Mouse (Mus musculus): ENCODE data around the gene Dusp10.
A peak's percentile ranks its signal among the peaks of the same experiment; 100 is the strongest.

Gene Dusp10

GRCm38 (mm10) chr1:184030070-184030802 is 17.1 kb downstream of the Dusp10 start:
- no peak for DNase-seq (ENCODE audit: low spot score)

DNA sequence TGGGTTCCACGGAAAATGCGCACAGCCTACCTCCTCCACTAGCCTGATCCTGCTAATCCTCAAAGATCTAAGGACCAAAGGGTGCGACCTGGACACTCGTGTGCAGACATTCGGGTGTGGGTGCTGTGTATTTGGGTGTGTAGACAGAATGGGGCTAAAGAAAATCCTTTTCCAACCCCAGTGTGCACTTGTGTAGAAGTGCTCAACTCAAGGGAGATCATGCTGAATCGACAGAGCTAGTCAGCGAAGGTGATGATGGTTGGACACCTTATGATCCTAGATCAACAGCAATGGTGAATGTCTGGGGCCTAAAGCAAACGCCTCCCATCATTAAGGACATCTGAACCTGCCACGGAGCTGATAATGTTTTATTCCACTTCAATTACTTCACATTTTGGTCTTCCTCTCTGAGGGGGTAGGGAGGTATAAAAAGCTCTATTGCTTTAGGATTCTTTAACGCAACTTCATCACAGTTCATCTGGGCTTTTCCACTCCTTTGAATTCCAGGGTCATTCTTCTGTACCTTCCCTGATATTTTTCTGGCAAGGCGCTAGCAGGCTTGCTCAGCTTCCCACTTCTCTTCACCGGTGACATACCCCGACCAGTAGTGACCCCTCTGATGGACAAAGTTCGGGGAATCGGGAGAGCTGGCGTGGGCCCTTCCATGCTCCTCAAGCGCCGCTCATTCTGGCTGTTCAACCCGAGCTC is 19.7 kb downstream of the Dusp10 start:
- DNase-seq (ENCODE audit: low spot score), result no peak

GRCm38 (mm10) chr1:184033390-184034010 is 20.4 kb downstream of the Dusp10 start:
- DNase-seq (ENCODE audit: low spot score), result no peak

DNA sequence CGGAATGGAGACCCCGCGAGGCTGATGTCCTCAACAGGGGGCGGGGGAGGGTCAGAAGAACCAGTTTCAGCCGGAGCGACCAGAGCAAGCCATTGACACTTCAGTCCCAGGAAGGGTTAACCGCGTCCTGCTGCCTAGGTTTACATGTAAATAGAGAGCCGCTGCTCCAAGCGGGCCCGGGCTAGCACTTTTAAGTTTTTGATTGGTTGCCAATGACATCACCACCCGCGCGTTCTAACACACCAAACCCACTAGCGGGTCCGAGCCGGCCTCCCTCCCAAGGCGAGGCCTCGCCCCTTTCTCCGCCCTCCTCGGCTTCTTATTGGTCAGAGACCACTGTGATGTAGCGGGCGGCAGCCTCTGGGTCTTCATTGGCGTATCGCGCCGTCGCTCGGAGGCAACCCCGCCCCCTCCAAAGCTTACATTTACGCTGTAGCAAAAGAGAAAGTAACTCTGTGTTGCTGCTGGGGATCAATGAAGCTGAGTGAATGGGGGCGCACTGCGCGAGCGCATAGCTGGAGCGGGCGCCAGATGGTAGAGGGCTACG is 21.0 kb downstream of the Dusp10 start, which contains the start of gene 1700056E22Rik:
1700056E22Rik (minus strand) TSS at position 291 of the 547 bp plus-strand sequence.
- peak; percentile 95 for DNase-seq (ENCODE audit: low spot score)

GRCm38 (mm10) chr1:184034741-184035181 is 21.7 kb downstream of the Dusp10 start:
- no peak for DNase-seq (ENCODE audit: low spot score)

- DNase-seq (ENCODE audit: low spot score), result no peak
Observed at GRCm38 (mm10) chr1:184035346-184035903, 22.3 kb downstream of the Dusp10 start.

DNA sequence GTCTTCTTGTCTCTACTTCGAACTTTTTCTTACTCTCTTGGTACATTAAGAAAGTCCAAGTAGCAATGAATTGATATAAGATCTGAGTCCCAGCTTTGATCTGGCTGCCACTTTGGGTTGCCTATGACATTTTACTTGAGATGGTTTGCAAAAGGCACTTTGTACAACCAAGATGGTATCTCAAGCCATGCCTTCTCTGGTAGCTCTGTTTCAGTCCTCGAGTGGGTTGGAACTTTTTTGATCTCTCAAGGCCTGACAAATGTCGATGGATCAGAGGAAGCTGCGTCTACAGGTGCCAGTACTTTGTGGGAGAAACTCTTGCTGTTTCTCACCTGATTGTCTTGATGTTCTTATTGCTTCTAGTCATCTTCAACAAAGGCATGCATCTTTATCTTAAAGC is 24.7 kb downstream of the Dusp10 start:
- no peak for DNase-seq (ENCODE audit: low spot score)

DNA sequence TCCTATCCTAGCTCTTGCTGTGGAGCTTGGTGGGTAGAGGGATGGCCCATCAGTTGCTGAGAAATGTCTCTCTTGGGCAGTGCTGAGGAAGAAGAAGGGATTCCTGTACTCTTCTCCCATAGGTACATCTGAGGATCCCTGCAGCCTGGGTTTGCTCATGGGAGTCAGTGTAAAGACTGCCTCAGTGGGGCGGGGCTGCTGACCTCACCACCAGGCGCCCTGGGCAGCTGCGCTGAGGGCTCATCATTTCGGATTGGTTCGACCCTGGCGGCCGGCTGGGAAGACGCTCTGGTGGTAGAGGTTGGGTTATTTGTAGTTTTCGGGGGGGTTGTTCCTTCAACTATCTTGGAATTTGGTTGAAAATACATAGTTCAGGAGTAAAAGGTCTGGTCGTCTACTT is 26.2 kb downstream of the Dusp10 start:
- no peak for DNase-seq (ENCODE audit: low spot score)

DNA sequence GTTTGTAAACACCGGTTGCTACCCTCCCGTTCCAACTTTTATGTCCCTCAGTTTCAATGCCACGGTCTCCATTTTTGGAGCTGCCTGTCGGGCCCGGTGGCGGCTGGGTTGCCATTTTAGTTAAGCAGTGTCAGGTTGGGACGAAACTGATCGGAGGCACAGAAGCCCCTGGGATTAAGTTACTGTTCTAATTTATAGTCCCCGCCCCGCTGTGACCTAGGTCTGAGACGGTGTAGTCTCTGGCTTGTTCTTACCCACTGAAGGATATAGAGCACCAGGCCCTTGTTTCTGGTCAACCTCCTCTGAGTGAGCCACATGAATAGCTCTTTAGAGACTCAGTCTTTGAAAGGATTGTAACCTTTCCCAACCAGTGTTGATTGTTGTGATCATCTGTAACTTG is 27.1 kb downstream of the Dusp10 start:
- DNase-seq (ENCODE audit: low spot score), result no peak

GRCm38 (mm10) chr1:184040906-184041305 is 27.8 kb downstream of the Dusp10 start:
- DNase-seq (ENCODE audit: low spot score), result no peak

GRCm38 (mm10) chr1:184041778-184042573 is 28.9 kb downstream of the Dusp10 start:
- no peak for DNase-seq (ENCODE audit: low spot score)

DNA sequence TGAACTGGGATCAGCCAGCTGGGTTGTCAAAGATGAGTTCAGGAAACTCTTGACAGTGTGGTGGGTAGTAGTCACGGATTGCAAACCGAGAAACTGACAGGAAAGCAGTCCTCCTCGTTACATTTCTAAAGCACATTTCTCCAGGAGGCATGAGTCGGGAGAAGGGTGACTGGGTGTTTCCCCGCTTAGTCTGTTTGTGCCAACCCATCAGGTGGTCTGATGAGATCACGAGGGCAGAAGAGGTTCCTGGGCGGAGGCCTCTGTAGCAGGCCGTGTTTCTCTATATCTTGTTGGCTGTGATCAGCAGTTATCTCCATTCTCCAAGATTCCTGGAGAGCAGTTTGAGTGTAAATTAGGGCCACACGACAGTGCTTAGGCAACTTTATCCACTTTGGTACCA is 29.6 kb downstream of the Dusp10 start:
- no peak for DNase-seq (ENCODE audit: low spot score)

DNA sequence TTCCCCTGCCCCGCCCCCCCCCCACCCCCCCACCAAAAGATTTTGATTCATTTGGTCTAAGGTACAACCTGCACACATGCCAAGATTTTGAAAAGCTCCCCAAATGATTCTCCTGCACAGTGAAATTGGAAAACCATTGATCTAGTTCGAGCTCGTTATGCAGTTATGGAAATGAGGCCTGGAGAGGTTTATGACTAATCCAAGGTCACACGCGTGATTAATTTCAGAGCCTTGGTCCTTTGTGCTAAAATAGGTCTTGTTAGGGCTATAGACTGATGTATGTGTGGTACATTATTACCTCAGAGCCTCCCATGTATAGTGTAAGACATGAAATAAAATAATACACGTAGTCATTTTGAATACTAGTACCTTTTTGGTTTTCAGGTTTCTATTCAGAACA is 30.3 kb downstream of the Dusp10 start:
- DNase-seq (ENCODE audit: low spot score), result no peak

- DNase-seq (ENCODE audit: low spot score), result no peak
Observed at GRCm38 (mm10) chr1:184046070-184046677, 33.1 kb downstream of the Dusp10 start.

GRCm38 (mm10) chr1:184047818-184048217 is 34.7 kb downstream of the Dusp10 start:
- DNase-seq (ENCODE audit: low spot score), result no peak

- DNase-seq (ENCODE audit: low spot score), result no peak
Observed at GRCm38 (mm10) chr1:184048675-184049418, 35.7 kb downstream of the Dusp10 start.

DNA sequence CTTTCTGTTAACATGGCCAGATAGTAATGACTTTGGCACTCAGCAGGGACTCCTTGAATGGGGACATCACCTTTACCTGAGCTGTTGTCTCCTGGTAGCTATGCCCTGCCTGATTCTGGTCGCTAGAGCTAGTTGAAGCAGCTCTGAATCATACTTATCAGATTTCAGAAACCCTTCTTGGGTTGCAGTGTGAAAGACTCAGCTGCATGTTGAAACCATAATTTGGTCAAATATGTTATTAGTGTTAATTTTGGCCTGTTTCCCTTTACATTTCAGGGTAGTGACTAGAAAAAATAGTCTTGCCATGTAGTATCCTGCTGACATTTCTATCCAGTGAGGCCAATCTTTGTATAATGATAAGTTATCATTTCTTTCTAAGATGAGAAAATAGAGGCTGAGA is 38.2 kb downstream of the Dusp10 start:
- no peak for DNase-seq (ENCODE audit: low spot score)

GRCm38 (mm10) chr1:184051824-184052223 is 38.7 kb downstream of the Dusp10 start:
- DNase-seq (ENCODE audit: low spot score), result no peak

GRCm38 (mm10) chr1:184052331-184052730 is 39.2 kb downstream of the Dusp10 start:
- no peak for DNase-seq (ENCODE audit: low spot score)

DNA sequence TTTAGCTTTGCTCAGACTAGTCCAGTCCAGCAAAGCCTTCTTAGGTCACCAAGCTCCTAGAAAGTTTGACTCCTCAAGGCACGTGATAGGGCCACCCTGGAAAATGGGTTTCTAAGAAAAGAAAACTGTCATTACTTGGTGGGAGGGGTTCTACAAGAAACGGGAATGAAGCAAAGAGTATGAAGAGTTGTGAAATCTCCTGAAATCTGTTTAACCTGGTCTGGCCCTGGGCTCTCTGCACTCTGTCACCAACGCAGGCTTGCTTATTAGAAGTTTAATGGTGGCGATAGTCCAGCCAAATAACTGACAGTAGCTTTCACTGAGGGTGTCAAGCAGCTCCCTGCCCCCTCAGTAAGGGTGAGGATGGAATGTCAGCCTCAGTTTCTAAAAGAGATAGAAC is 40.0 kb downstream of the Dusp10 start:
- no peak for DNase-seq (ENCODE audit: low spot score)

Measured in layer of hippocampus, adult 9-10 months (tissue).